Mouse (Mus musculus): ENCODE data around the gene Gabrr2. TPM values are rescaled to one million over a fixed set of nuclear protein-coding genes. Genes with fewer than 3 reads are reported as not detected.
A peak's percentile ranks its signal among the peaks of the same experiment; 100 is the strongest.

The Gabrr2 gene
- polyA plus RNA-seq, 1 experiment from 2014 or later, result not detected

- no peak for TF ChIP-seq CTCF (IDR thresholded peaks at IDR 0.05; ENCODE audit: low read depth)
- Histone ChIP-seq H3K4me3 (replicated peaks; ENCODE audit: low read depth, low read length) (peak within 1 kb of the TSS; percentile 83), H3K4me2 (ENCODE audit: low read length) (peak within 1 kb of the TSS; percentile 65), H3K4me1 (replicated peaks; ENCODE audit: insufficient read depth, low read length) (peaks cover 9% of the 10 kb centered on the region; the same call in 1 of the 2 replicates), H3K9ac (ENCODE audit: low read depth, low read length) (peak within 1 kb of the TSS; percentile 93), H3K27me3 (ENCODE audit: insufficient read depth, low read length) (no peaks in the 10 kb centered on the region), H3K27ac (peak within 1 kb of the TSS; percentile 93), H3K36me3 (ENCODE audit: insufficient read depth, low read length) (no peaks in the 10 kb centered on the region), H3K9me3 (replicated peaks; ENCODE audit: low read length) (no peaks in the 10 kb centered on the region)
- WGBS, result under 1% methylated on average over 120 of the region's 123 CpGs
- ATAC-seq (replicated peaks; ENCODE audit: low FRiP score, low read depth) (peak; percentile 100), DNase-seq (ENCODE audit: low spot score) (peak; percentile 90)
These were observed 31.4 kb upstream of the Gabrr2 start, which contains the start of gene Ube2j1 for GRCm38 (mm10) chr4:33031195-33031960. Gene Ube2j1 (plus strand): TSS chr4:33031416.

GRCm38 (mm10) chr4:33032045-33032444, 30.8 kb upstream of the Gabrr2 start:
- no peak for TF ChIP-seq CTCF (IDR thresholded peaks at IDR 0.05; ENCODE audit: low read depth)
- Histone ChIP-seq H3K4me3 (replicated peaks; ENCODE audit: low read depth, low read length) (peak overlapping the region; percentile 83), H3K4me1 (replicated peaks; ENCODE audit: insufficient read depth, low read length) (peaks cover 9% of the 10 kb centered on the region; the same call in 1 of the 2 replicates), H3K27ac (peak overlapping the region; percentile 93; the same call in 1 of the 2 replicates), H3K9ac (ENCODE audit: low read depth, low read length) (peak overlapping the region; percentile 93), H3K9me3 (replicated peaks; ENCODE audit: low read length) (no peaks in the 10 kb centered on the region), H3K36me3 (ENCODE audit: insufficient read depth, low read length) (no peaks in the 10 kb centered on the region), H3K27me3 (ENCODE audit: insufficient read depth, low read length) (no peaks in the 10 kb centered on the region), H3K4me2 (ENCODE audit: low read length) (peak overlapping the region; percentile 65)
- ATAC-seq (replicated peaks; ENCODE audit: low FRiP score, low read depth), result no peak
- WGBS, result 9% methylated on average over 4 of the region's 4 CpGs
- DNase-seq (ENCODE audit: low spot score), result peak; percentile 8

DNA sequence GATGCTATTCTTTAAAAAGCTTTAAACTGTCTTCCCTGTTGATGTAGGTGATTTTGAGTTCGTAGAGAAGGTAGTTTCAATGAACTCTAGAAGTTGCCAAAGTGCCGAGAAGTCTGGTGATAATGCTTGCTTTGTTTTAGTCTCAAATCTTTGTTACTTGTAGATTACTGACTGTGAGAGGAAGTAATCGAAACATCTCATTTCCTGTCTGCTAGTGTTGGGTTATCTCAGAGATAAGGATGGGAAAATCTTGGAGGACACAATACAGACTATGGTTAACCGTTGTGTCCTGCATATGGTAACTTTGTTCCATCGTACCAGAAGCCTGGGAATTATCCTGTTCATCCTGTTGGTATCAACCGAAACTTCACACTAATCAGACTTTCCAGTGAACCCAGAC, 29.3 kb upstream of the Gabrr2 start:
- no peak for ATAC-seq (replicated peaks; ENCODE audit: low FRiP score, low read depth)
- TF ChIP-seq CTCF (IDR thresholded peaks at IDR 0.05; ENCODE audit: low read depth), result no peak
- H3K36me3 ChIP-seq (ENCODE audit: insufficient read depth, low read length), result peaks cover 6% of the 10 kb centered on the region
- no peaks in the 10 kb centered on the region for H3K27me3 ChIP-seq (ENCODE audit: insufficient read depth, low read length)
- H3K27ac ChIP-seq, result no peak overlapping the region
- WGBS, result 79% methylated on average over 6 of the region's 6 CpGs
- no peak overlapping the region for H3K9ac ChIP-seq (ENCODE audit: low read depth, low read length)
- H3K9me3 ChIP-seq (replicated peaks; ENCODE audit: low read length), result no peaks in the 10 kb centered on the region
- H3K4me3 ChIP-seq (replicated peaks; ENCODE audit: low read depth, low read length), result no peak overlapping the region
- H3K4me2 ChIP-seq (ENCODE audit: low read length), result no peak overlapping the region
- peaks cover 9% of the 10 kb centered on the region; the same call in 1 of the 2 replicates for H3K4me1 ChIP-seq (replicated peaks; ENCODE audit: insufficient read depth, low read length)
- DNase-seq (ENCODE audit: low spot score), result no peak

DNA sequence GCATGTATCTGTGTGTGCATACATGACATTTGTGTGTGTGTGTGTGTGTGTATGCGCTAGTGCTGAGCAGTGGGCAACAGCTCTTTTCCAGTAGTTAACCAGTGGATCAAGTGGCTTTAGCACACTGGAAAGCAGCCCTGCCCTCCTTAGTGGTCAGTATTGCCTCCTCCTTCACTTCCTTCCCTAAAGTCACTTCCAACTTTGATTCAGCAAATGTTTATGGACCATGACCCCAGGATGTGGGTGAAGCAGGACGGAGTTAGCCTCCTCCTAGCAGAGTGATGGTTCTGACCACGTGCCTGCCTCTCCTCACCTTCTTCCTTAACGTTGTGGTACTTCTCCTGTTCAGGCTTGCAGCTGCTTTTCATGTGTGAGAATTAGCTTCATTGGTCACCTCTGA, 23.0 kb upstream of the Gabrr2 start:
- WGBS, result 60% methylated on average over 4 of the region's 4 CpGs
- ATAC-seq (replicated peaks; ENCODE audit: low FRiP score, low read depth), result no peak
- peaks cover 52% of the 10 kb centered on the region for H3K36me3 ChIP-seq (ENCODE audit: insufficient read depth, low read length)

DNA sequence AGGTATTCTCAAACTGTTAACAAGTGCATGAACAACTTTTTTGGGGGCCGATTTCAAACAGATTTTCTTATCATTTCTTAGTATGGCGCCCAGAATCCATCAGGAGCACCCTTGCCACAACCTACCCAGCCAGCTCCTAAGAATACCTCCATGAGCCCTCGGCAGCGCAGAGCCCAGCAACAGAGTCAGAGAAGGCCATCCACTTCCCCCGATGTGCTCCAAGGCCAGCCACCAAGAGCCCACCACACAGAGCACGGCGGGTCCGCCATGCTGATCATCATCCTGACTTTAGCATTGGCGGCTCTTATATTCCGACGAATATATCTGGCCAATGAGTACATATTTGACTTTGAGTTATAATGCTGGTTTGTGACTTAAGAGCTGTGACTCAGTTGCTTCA, 13.2 kb upstream of the Gabrr2 start:
- Histone ChIP-seq H3K4me2 (ENCODE audit: low read length) (no peak overlapping the region), H3K4me3 (replicated peaks; ENCODE audit: low read depth, low read length) (no peak overlapping the region), H3K27me3 (ENCODE audit: insufficient read depth, low read length) (no peaks in the 10 kb centered on the region), H3K36me3 (ENCODE audit: insufficient read depth, low read length) (peaks cover 42% of the 10 kb centered on the region), H3K4me1 (replicated peaks; ENCODE audit: insufficient read depth, low read length) (no peaks in the 10 kb centered on the region), H3K9ac (ENCODE audit: low read depth, low read length) (no peak overlapping the region), H3K9me3 (replicated peaks; ENCODE audit: low read length) (no peaks in the 10 kb centered on the region), H3K27ac (no peak overlapping the region)
- DNase-seq (ENCODE audit: low spot score) (no peak), ATAC-seq (replicated peaks; ENCODE audit: low FRiP score, low read depth) (no peak)
- 92% methylated on average over 11 of the region's 11 CpGs for WGBS
- no peak for TF ChIP-seq CTCF (IDR thresholded peaks at IDR 0.05; ENCODE audit: low read depth)

More for the DNA sequence above, 23.0 kb upstream of the Gabrr2 start:
- H3K9me3 ChIP-seq (replicated peaks; ENCODE audit: low read length), result no peaks in the 10 kb centered on the region
- H3K4me1 ChIP-seq (replicated peaks; ENCODE audit: insufficient read depth, low read length), result no peaks in the 10 kb centered on the region
- no peak overlapping the region for H3K4me2 ChIP-seq (ENCODE audit: low read length)
- TF ChIP-seq CTCF (IDR thresholded peaks at IDR 0.05; ENCODE audit: low read depth), result no peak
- no peak for DNase-seq (ENCODE audit: low spot score)
- no peak overlapping the region for H3K4me3 ChIP-seq (replicated peaks; ENCODE audit: low read depth, low read length)
- H3K27ac ChIP-seq, result no peak overlapping the region
- H3K9ac ChIP-seq (ENCODE audit: low read depth, low read length), result no peak overlapping the region
- H3K27me3 ChIP-seq (ENCODE audit: insufficient read depth, low read length), result no peaks in the 10 kb centered on the region

DNA sequence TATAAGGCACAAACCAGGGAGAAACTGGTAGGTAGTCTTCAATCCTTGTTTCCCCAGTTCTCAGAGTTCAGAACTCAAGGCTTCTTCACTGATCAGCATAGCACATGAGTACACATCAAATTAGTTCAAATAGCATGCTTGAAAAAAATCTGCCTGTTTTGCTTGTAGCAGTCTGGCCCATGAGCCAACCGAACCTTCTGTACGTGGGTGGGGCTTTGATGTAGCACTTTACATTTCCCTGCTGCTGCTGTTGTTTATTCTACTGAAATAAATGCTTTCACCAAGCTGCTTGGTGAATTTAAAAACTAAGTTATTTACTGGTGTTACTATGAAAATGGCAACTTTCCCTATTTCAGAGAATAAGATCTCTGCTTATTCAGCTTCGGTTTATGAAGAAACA, 10.7 kb upstream of the Gabrr2 start:
- H3K4me2 ChIP-seq (ENCODE audit: low read length), result no peak overlapping the region
- H3K27ac ChIP-seq, result no peak overlapping the region
- WGBS, result 79% methylated on average over 3 of the region's 3 CpGs
- H3K4me3 ChIP-seq (replicated peaks; ENCODE audit: low read depth, low read length), result no peak overlapping the region
- no peaks in the 10 kb centered on the region for H3K27me3 ChIP-seq (ENCODE audit: insufficient read depth, low read length)
- H3K4me1 ChIP-seq (replicated peaks; ENCODE audit: insufficient read depth, low read length), result no peaks in the 10 kb centered on the region
- no peak overlapping the region for H3K9ac ChIP-seq (ENCODE audit: low read depth, low read length)
- no peak for TF ChIP-seq CTCF (IDR thresholded peaks at IDR 0.05; ENCODE audit: low read depth)
- ATAC-seq (replicated peaks; ENCODE audit: low FRiP score, low read depth), result no peak
- H3K9me3 ChIP-seq (replicated peaks; ENCODE audit: low read length), result no peaks in the 10 kb centered on the region
- H3K36me3 ChIP-seq (ENCODE audit: insufficient read depth, low read length), result peaks cover 27% of the 10 kb centered on the region; the same call in 1 of the 2 replicates
- no peak for DNase-seq (ENCODE audit: low spot score)
